Mouse (Mus musculus) ES-E14 (cell line): ENCODE results near the gene Sctr. TPM values are rescaled to one million over a fixed set of nuclear protein-coding genes. Genes with fewer than 3 reads are reported as not detected.

Experiments used
- DNase-seq: peaks from one replicate; pipeline ENCODE4 v3.0.0-alpha.2; 2013; ENCODE audit warnings: low read depth, low spot score
- H3K27ac ChIP-seq: 2 replicates; pipeline ENCODE4 v1.5.1; 2012; ENCODE audit warnings: low read depth, mild to moderate bottlenecking, low read length, moderate library complexity, mixed read lengths; ENCODE audit not compliant: poor library complexity, insufficient read depth, severe bottlenecking
- H3K36me3 ChIP-seq: 2 replicates; pipeline ENCODE4 v1.6.1; 2012; ENCODE audit warnings: mild to moderate bottlenecking, low read length, moderate library complexity, mixed read lengths; ENCODE audit not compliant: control insufficient read depth, poor library complexity, insufficient read depth, severe bottlenecking
- H3K4me1 ChIP-seq, 2 experiments: fragments of 150-350 bp in 1 of 2; sonication (generic) in 1 of 2; 2 replicates each; pipeline ENCODE4 v1.6.1; 2012; ENCODE audit warnings: low read length in 2 of 2, mild to moderate bottlenecking in 1 of 2, mixed read lengths in 1 of 2; ENCODE audit not compliant: control insufficient read depth in 2 of 2, insufficient read depth in 2 of 2, poor library complexity in 1 of 2
- H3K4me3 ChIP-seq, 2 experiments: fragments of 150-350 bp in 1 of 2; sonication (generic) in 1 of 2; 2 replicates each; pipeline ENCODE4 v1.5.1; 2012; ENCODE audit warnings: low read length in 2 of 2, low read depth in 1 of 2, mild to moderate bottlenecking in 1 of 2, mixed read lengths in 1 of 2; ENCODE audit not compliant: insufficient read depth in 1 of 2, poor library complexity in 1 of 2, severe bottlenecking in 1 of 2
- H3K9ac ChIP-seq: 2 replicates; pipeline ENCODE4 v1.6.1; 2012; ENCODE audit warnings: low read depth, mild to moderate bottlenecking, low read length, mixed read lengths; ENCODE audit not compliant: poor library complexity, insufficient read depth, severe bottlenecking
- H3K9me3 ChIP-seq: fragments of 150-350 bp; sonication (generic); 2 replicates; pipeline ENCODE4 v1.6.1; 2012; ENCODE audit warnings: low read depth, mild to moderate bottlenecking, low read length; ENCODE audit not compliant: control insufficient read depth, insufficient read depth
- CHD2 ChIP-seq: IDR thresholded peaks from 2 replicates; pipeline ENCODE4 v1.6.1; 2014; ENCODE audit warnings: mild to moderate bottlenecking, low read depth, low read length, inconsistent platforms
- HCFC1 ChIP-seq: IDR thresholded peaks from 2 replicates; pipeline ENCODE4 v1.6.1; 2012; ENCODE audit warnings: low read length, inconsistent platforms, borderline replicate concordance; ENCODE audit not compliant: insufficient read depth
- MAFK ChIP-seq: IDR thresholded peaks from 2 replicates; pipeline ENCODE4 v1.6.1; 2014; ENCODE audit warnings: mild to moderate bottlenecking, low read depth, low read length, inconsistent platforms; ENCODE audit not compliant: insufficient read depth
- ZC3H11A ChIP-seq: IDR thresholded peaks from 2 replicates; pipeline ENCODE4 v1.6.1; 2012; ENCODE audit warnings: low read depth, mild to moderate bottlenecking, inconsistent platforms, low read length, borderline replicate concordance
- ZNF384 ChIP-seq: IDR thresholded peaks from 2 replicates; pipeline ENCODE4 v1.6.1; 2012; ENCODE audit warnings: low read depth, low read length, inconsistent platforms
- in situ Hi-C, 2 experiments: fragments of 600-800 bp; cut with MboI; formaldehyde crosslinking; loops; one replicate each; pipeline ENCODE4 v1.15.1; 2025; ENCODE audit warnings: low sequenced_read_pairs in 2 of 2, inconsistent platforms in 1 of 2; ENCODE audit not compliant: unreplicated experiment in 2 of 2
- total RNA-seq: library from RNA; depleted of rRNA; stranded (reverse); fragments of 300-350 nt; gene quantifications from 2 replicates; pipeline ENCODE4 v1.2.3, GENCODE M21; 2012

Gene Sctr
- total RNA-seq, 1 experiment, result 0.22 TPM

- no peak for TF ChIP-seq MAFK
- no peak for TF ChIP-seq HCFC1
- TF ChIP-seq CHD2, result no peak
- TF ChIP-seq ZC3H11A, result no peak
- no peak for TF ChIP-seq ZNF384
- in situ Hi-C loops, result no loop called here
Observed at GRCm38 (mm10) chr1:120020322-120020897, 13.7 kb downstream of the Sctr start.

GRCm38 (mm10) chr1:120021951-120022350, 15.3 kb downstream of the Sctr start:
- TF ChIP-seq ZC3H11A (no peak), CHD2 (no peak), MAFK (no peak), ZNF384 (no peak), HCFC1 (no peak)
- H3K9ac ChIP-seq, result no peak overlapping the region
- H3K36me3 ChIP-seq, result no peaks in the 10 kb centered on the region
- no peaks in the 10 kb centered on the region for H3K4me1 ChIP-seq
- no peak overlapping the region for H3K27ac ChIP-seq
- no peaks in the 10 kb centered on the region for H3K9me3 ChIP-seq
- DNase-seq, result no peak
- in situ Hi-C loops, result no loop called here
- H3K4me3 ChIP-seq, result no peak overlapping the region

More at GRCm38 (mm10) chr1:120020322-120020897, 13.7 kb downstream of the Sctr start:
- Histone ChIP-seq H3K36me3 (no peaks in the 10 kb centered on the region), H3K9ac (no peak overlapping the region), H3K9me3 (no peaks in the 10 kb centered on the region), H3K4me3 (no peak overlapping the region), H3K27ac (no peak overlapping the region), H3K4me1 (no peaks in the 10 kb centered on the region)
- no peak for DNase-seq

GRCm38 (mm10) chr1:120024331-120025049, 17.8 kb downstream of the Sctr start:
- H3K36me3 ChIP-seq, result no peaks in the 10 kb centered on the region
- TF ChIP-seq HCFC1, result no peak
- TF ChIP-seq ZC3H11A, result no peak
- TF ChIP-seq MAFK, result no peak
- no peak for TF ChIP-seq CHD2
- no peak for TF ChIP-seq ZNF384
- DNase-seq, result no peak
- no peak overlapping the region for H3K9ac ChIP-seq
- no peaks in the 10 kb centered on the region for H3K4me1 ChIP-seq
- no peaks in the 10 kb centered on the region for H3K9me3 ChIP-seq
- H3K4me3 ChIP-seq, result no peak overlapping the region
- no peak overlapping the region for H3K27ac ChIP-seq
- in situ Hi-C loops, result no loop called here

- no peak overlapping the region for H3K27ac ChIP-seq
- TF ChIP-seq MAFK (no peak), ZNF384 (no peak), ZC3H11A (no peak), HCFC1 (no peak), CHD2 (no peak)
- H3K9ac ChIP-seq, result no peak overlapping the region
- H3K36me3 ChIP-seq, result no peaks in the 10 kb centered on the region
- in situ Hi-C loops, result no loop called here
- no peaks in the 10 kb centered on the region for H3K4me1 ChIP-seq
- no peak for DNase-seq
- H3K4me3 ChIP-seq, result no peak overlapping the region
- no peaks in the 10 kb centered on the region for H3K9me3 ChIP-seq
Observed at GRCm38 (mm10) chr1:120025050-120025439, 18.4 kb downstream of the Sctr start.
